Mouse (Mus musculus): ENCODE measurements around the gene Phf12.

Gene Phf12

GRCm38 (mm10) chr11:78072425-78073130 lies 90.0 kb downstream of the Phf12 start:
- in situ Hi-C loops (cut with MboI, MseI): no loop called here

- in situ Hi-C loops (cut with MboI, MseI): no loop called here
Measured at GRCm38 (mm10) chr11:78073577-78074276, 91.2 kb downstream of the Phf12 start.

- in situ Hi-C loops (cut with MboI, MseI): no loop called here
Measured at GRCm38 (mm10) chr11:78074277-78074652, 91.7 kb downstream of the Phf12 start.

- in situ Hi-C loops (cut with MboI, MseI): no loop called here
Measured at GRCm38 (mm10) chr11:78074666-78075065, 92.1 kb downstream of the Phf12 start.

All from regulatory T cell (primary cell).